Mouse (Mus musculus) intestine, embryonic 14.5 days (tissue): ENCODE data around the gene Adap2. TPM values are rescaled to one million over a fixed set of nuclear protein-coding genes. Genes with fewer than 3 reads are reported as not detected.

Experiments used
- ATAC-seq: fragments of 200-750 bp; cut with Nextera tagmentation; replicated peaks from 2 replicates; pipeline ENCODE4 v1.8.0; 2017; ENCODE audit warnings: low read depth, moderate number of reproducible peaks, moderate TSS enrichment, moderate library complexity; ENCODE audit not compliant: low FRiP score, low TSS enrichment
- DNase-seq: peaks from one replicate; pipeline ENCODE4 v3.0.0-alpha.2; 2018; ENCODE audit warnings: low spot score
- H3K27ac ChIP-seq: fragments of 300-500 bp; sonication (generic); 2 replicates; pipeline ENCODE4 v1.5.1; 2014; ENCODE audit warnings: low read depth, mild to moderate bottlenecking, control low read depth
- H3K27me3 ChIP-seq: fragments of 300-500 bp; sonication (generic); replicated peaks from 2 replicates; pipeline ENCODE4 v1.6.1; 2014; ENCODE audit warnings: low read length, control low read depth; ENCODE audit not compliant: control insufficient read depth, insufficient read depth
- H3K36me3 ChIP-seq: fragments of 300-500 bp; sonication (generic); 2 replicates; pipeline ENCODE4 v1.6.1; 2014; ENCODE audit warnings: low read length, control low read depth; ENCODE audit not compliant: control insufficient read depth, insufficient read depth
- H3K4me1 ChIP-seq: fragments of 300-500 bp; sonication (generic); replicated peaks from 2 replicates; pipeline ENCODE4 v1.6.1; 2014; ENCODE audit warnings: low read length, control low read depth, mixed read lengths; ENCODE audit not compliant: control insufficient read depth, insufficient read depth
- H3K4me2 ChIP-seq: fragments of 300-500 bp; sonication (generic); 2 replicates; pipeline ENCODE4 v1.6.1; 2014; ENCODE audit warnings: low read length
- H3K4me3 ChIP-seq: fragments of 300-500 bp; sonication (generic); 2 replicates; pipeline ENCODE4 v1.5.1; 2014; ENCODE audit warnings: low read depth, low read length, control low read depth, mixed read lengths
- H3K9ac ChIP-seq: fragments of 300-500 bp; sonication (generic); 2 replicates; pipeline ENCODE4 v1.6.1; 2014; ENCODE audit warnings: mild to moderate bottlenecking, low read length
- H3K9me3 ChIP-seq: fragments of 300-500 bp; sonication (generic); 2 replicates; pipeline ENCODE4 v1.6.1; 2016; ENCODE audit warnings: low read length, control low read depth; ENCODE audit not compliant: control insufficient read depth
- WGBS: fragments of 180-500 bp; shearing (Covaris S2); extraction: QIAGEN DNeasy Blood & Tissue Kit; methylation state at CpG from one replicate; pipeline ENCODE4 v1.1.7; 2014; 5-methylcytosine and 5-hydroxymethylcytosine counted together
- polyA plus RNA-seq: library from polyadenylated mRNA; unstranded; fragments of >200 nt; fragmentation: Nextera tagmentation; extraction: Ambion mirVana; gene quantifications from 2 replicates; pipeline ENCODE4 v1.2.1, GENCODE M21; 2014

Adap2 gene
- polyA plus RNA-seq, 1 experiment from 2014 or later: 2.3 TPM

- no peak overlapping the region for H3K27ac ChIP-seq
- H3K9me3 ChIP-seq: no peaks in the 10 kb centered on the region
- H3K4me3 ChIP-seq: no peak overlapping the region
- H3K36me3 ChIP-seq: peaks cover 16% of the 10 kb centered on the region
- no peak overlapping the region for H3K9ac ChIP-seq
- 87% methylated on average over 7 of the region's 7 CpGs for WGBS
- DNase-seq (no peak), ATAC-seq (no peak)
- H3K4me1 ChIP-seq: no peaks in the 10 kb centered on the region
- no peak overlapping the region for H3K4me2 ChIP-seq
- H3K27me3 ChIP-seq: no peaks in the 10 kb centered on the region
Measured at GRCm38 (mm10) chr11:80196351-80196750, 42.4 kb downstream of the Adap2 start.

DNA sequence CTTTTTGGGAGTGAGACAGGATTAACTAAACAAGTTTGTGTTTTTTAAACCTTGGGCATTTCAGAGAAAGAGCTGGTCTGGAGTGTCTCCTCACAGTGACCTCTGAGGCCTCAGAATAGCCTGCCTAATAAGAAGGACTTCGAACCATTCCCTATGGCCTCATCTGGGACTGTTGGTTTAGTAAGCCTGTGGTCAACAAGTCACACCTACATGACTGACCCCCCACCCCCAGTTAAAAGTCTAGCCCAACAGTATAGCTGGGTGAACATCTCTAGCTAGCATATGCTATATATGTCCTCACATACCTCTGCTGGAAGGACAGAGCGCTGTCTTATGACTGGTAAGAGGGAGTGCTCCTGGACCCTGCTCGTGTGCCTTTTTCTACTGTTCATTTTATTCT is 45.4 kb downstream of the Adap2 start:
- Histone ChIP-seq H3K9me3 (no peaks in the 10 kb centered on the region), H3K4me2 (no peak overlapping the region), H3K36me3 (peaks cover 10% of the 10 kb centered on the region), H3K9ac (no peak overlapping the region), H3K27me3 (no peaks in the 10 kb centered on the region), H3K27ac (no peak overlapping the region), H3K4me1 (no peaks in the 10 kb centered on the region), H3K4me3 (no peak overlapping the region)
- DNase-seq: no peak
- ATAC-seq: no peak
- 96% methylated on average over 3 of the region's 3 CpGs for WGBS

DNA sequence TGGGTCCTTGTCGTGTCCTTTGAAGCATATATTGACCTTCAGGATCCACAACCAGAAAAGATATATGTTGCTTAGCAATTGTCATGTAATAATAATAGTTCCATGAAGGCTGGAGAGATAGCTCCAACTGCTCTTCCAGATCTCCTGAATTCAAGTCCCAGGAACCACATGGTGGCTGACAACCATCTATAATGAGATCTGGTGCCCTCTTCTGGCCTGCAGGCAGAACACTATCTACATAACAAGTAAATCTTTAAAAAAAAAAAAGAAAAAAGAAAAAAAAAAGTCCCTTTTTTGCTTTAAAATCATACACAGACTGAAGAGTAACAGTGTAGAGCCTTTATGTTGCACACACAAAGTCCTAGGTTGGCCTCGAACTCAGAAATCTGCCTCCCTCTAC is 45.9 kb downstream of the Adap2 start:
- DNase-seq (no peak), ATAC-seq (no peak)
- peaks cover 6% of the 10 kb centered on the region; the same call in 1 of the 2 replicates for H3K36me3 ChIP-seq
- no peak overlapping the region for H3K27ac ChIP-seq
- no peaks in the 10 kb centered on the region for H3K27me3 ChIP-seq
- WGBS: 97% methylated on average over 2 of the region's 2 CpGs
- no peaks in the 10 kb centered on the region for H3K4me1 ChIP-seq
- H3K4me3 ChIP-seq: no peak overlapping the region
- no peaks in the 10 kb centered on the region for H3K9me3 ChIP-seq
- no peak overlapping the region for H3K4me2 ChIP-seq
- no peak overlapping the region for H3K9ac ChIP-seq

- H3K4me3 ChIP-seq: no peak overlapping the region
- no peaks in the 10 kb centered on the region for H3K4me1 ChIP-seq
- no peaks in the 10 kb centered on the region for H3K27me3 ChIP-seq
- WGBS: 82% methylated on average over 1 of the region's 1 CpGs
- no peak overlapping the region for H3K4me2 ChIP-seq
- no peak overlapping the region for H3K9ac ChIP-seq
- ATAC-seq (no peak), DNase-seq (no peak)
- peaks cover 5% of the 10 kb centered on the region; the same call in 1 of the 2 replicates for H3K36me3 ChIP-seq
- no peaks in the 10 kb centered on the region for H3K9me3 ChIP-seq
- no peak overlapping the region for H3K27ac ChIP-seq
Measured at GRCm38 (mm10) chr11:80200326-80200725, 46.4 kb downstream of the Adap2 start.

GRCm38 (mm10) chr11:80202296-80202695 is 48.4 kb downstream of the Adap2 start:
- Histone ChIP-seq H3K9ac (no peak overlapping the region), H3K4me1 (no peaks in the 10 kb centered on the region), H3K4me2 (no peak overlapping the region), H3K4me3 (no peak overlapping the region), H3K36me3 (peaks cover 5% of the 10 kb centered on the region; the same call in 1 of the 2 replicates), H3K27me3 (no peaks in the 10 kb centered on the region), H3K27ac (no peak overlapping the region), H3K9me3 (no peaks in the 10 kb centered on the region)
- 74% methylated on average over 6 of the region's 6 CpGs for WGBS
- DNase-seq: no peak
- no peak for ATAC-seq

GRCm38 (mm10) chr11:80204037-80204436 is 50.1 kb downstream of the Adap2 start:
- no peak for ATAC-seq

GRCm38 (mm10) chr11:80204941-80205340 is 51.0 kb downstream of the Adap2 start:
- ATAC-seq (no peak), DNase-seq (no peak)
- Histone ChIP-seq H3K9ac (no peak overlapping the region), H3K27ac (no peak overlapping the region), H3K4me2 (no peak overlapping the region), H3K4me3 (no peak overlapping the region), H3K4me1 (peaks cover 2% of the 10 kb centered on the region), H3K27me3 (no peaks in the 10 kb centered on the region), H3K36me3 (no peaks in the 10 kb centered on the region), H3K9me3 (no peaks in the 10 kb centered on the region)
- 59% methylated on average over 5 of the region's 5 CpGs for WGBS

More at GRCm38 (mm10) chr11:80204037-80204436, 50.1 kb downstream of the Adap2 start:
- Histone ChIP-seq H3K4me2 (no peak overlapping the region), H3K27ac (no peak overlapping the region), H3K9me3 (no peaks in the 10 kb centered on the region), H3K36me3 (peaks cover 1% of the 10 kb centered on the region; the same call in 1 of the 2 replicates), H3K9ac (no peak overlapping the region), H3K4me3 (no peak overlapping the region), H3K27me3 (no peaks in the 10 kb centered on the region), H3K4me1 (no peaks in the 10 kb centered on the region)
- no peak for DNase-seq
- 69% methylated on average over 3 of the region's 3 CpGs for WGBS

- Histone ChIP-seq H3K4me3 (peak overlapping the region; percentile 95), H3K27ac (no peak overlapping the region), H3K9me3 (no peaks in the 10 kb centered on the region), H3K36me3 (no peaks in the 10 kb centered on the region; the same call in 1 of the 2 replicates), H3K9ac (no peak overlapping the region), H3K27me3 (no peaks in the 10 kb centered on the region), H3K4me2 (no peak overlapping the region), H3K4me1 (peaks cover 10% of the 10 kb centered on the region)
- no peak for DNase-seq
- ATAC-seq: peak; percentile 5; the same call in 1 of the 2 replicates
- 38% methylated on average over 7 of the region's 7 CpGs for WGBS
Measured at GRCm38 (mm10) chr11:80208465-80208859, 54.6 kb downstream of the Adap2 start.
